Mouse (Mus musculus) heart, embryonic 10.5 days (tissue): Measurements from ENCODE around the gene Timp1. TPM values are rescaled to one million over a fixed set of nuclear protein-coding genes. Genes with fewer than 3 reads are reported as not detected.

ENCODE experiments used
- DNase-seq: peaks from one replicate; pipeline ENCODE4 v3.0.0-alpha.2; 2017; ENCODE audit warnings: low spot score
- H3K27ac ChIP-seq: fragments of 300-500 bp; sonication (generic); 2 replicates; pipeline ENCODE4 v1.5.1; 2016; ENCODE audit warnings: mild to moderate bottlenecking
- H3K27me3 ChIP-seq: fragments of 300-500 bp; sonication (generic); 2 replicates; pipeline ENCODE4 v1.6.1; 2016; ENCODE audit warnings: mild to moderate bottlenecking; ENCODE audit not compliant: poor library complexity, insufficient read depth, severe bottlenecking
- H3K36me3 ChIP-seq: fragments of 300-500 bp; sonication (generic); 2 replicates; pipeline ENCODE4 v1.6.1; 2016; ENCODE audit warnings: mild to moderate bottlenecking, moderate library complexity
- H3K4me1 ChIP-seq: fragments of 300-500 bp; sonication (generic); 2 replicates; pipeline ENCODE4 v1.6.1; 2016; ENCODE audit warnings: mild to moderate bottlenecking
- H3K4me3 ChIP-seq: fragments of 300-500 bp; sonication (generic); 2 replicates; pipeline ENCODE4 v1.5.1; 2016; ENCODE audit warnings: mild to moderate bottlenecking, moderate library complexity
- H3K9me3 ChIP-seq: fragments of 300-500 bp; sonication (generic); 2 replicates; pipeline ENCODE4 v1.6.1; 2016; ENCODE audit warnings: mild to moderate bottlenecking, moderate library complexity
- WGBS: fragments of 180-500 bp; shearing (Covaris S2); methylation state at CpG from one replicate; pipeline ENCODE4 v1.1.7; 2016; 5-methylcytosine and 5-hydroxymethylcytosine counted together
- microRNA-seq: library from miRNA; unstranded; fragments of <30 nt; microRNA quantifications from one replicate; pipeline ENCODE4, GENCODE M21; 2017
- polyA plus RNA-seq: library from polyadenylated mRNA; unstranded; fragments of >200 nt; fragmentation: Nextera tagmentation; extraction: Ambion mirVana; gene quantifications from 2 replicates; pipeline ENCODE4 v1.2.1, GENCODE M21; 2016

Gene Timp1
- polyA plus RNA-seq, 1 experiment from 2014 or later, result 24.2 TPM

GRCm38 (mm10) chrX:20872928-20873500, 3.0 kb downstream of the Timp1 start:
- WGBS, result 34% methylated on average over 11 of the region's 11 CpGs
- Histone ChIP-seq H3K27ac (no peak overlapping the region), H3K9me3 (no peaks in the 10 kb centered on the region), H3K27me3 (no peaks in the 10 kb centered on the region), H3K4me3 (no peak overlapping the region), H3K4me1 (no peaks in the 10 kb centered on the region), H3K36me3 (no peaks in the 10 kb centered on the region)
- DNase-seq, result no peak

- Histone ChIP-seq H3K36me3 (no peaks in the 10 kb centered on the region), H3K4me3 (no peak overlapping the region), H3K27ac (no peak overlapping the region), H3K9me3 (no peaks in the 10 kb centered on the region), H3K4me1 (no peaks in the 10 kb centered on the region), H3K27me3 (no peaks in the 10 kb centered on the region)
- 63% methylated on average over 3 of the region's 3 CpGs for WGBS
- DNase-seq, result no peak
Measured at GRCm38 (mm10) chrX:20875241-20875640, 5.3 kb downstream of the Timp1 start.

GRCm38 (mm10) chrX:20910074-20910473, 40.1 kb downstream of the Timp1 start:
- Histone ChIP-seq H3K27ac (no peak overlapping the region), H3K9me3 (no peaks in the 10 kb centered on the region), H3K36me3 (no peaks in the 10 kb centered on the region), H3K27me3 (no peaks in the 10 kb centered on the region), H3K4me3 (no peak overlapping the region), H3K4me1 (no peaks in the 10 kb centered on the region)
- 30% methylated on average over 3 of the region's 3 CpGs for WGBS
- no peak for DNase-seq

- WGBS, result 77% methylated on average over 6 of the region's 6 CpGs
- Histone ChIP-seq H3K9me3 (no peaks in the 10 kb centered on the region), H3K27ac (no peak overlapping the region), H3K36me3 (no peaks in the 10 kb centered on the region), H3K27me3 (no peaks in the 10 kb centered on the region), H3K4me1 (no peaks in the 10 kb centered on the region), H3K4me3 (no peak overlapping the region)
- DNase-seq, result no peak
Measured at GRCm38 (mm10) chrX:20913726-20914125, 43.8 kb downstream of the Timp1 start.

GRCm38 (mm10) chrX:20915075-20915474, 45.1 kb downstream of the Timp1 start:
- no peaks in the 10 kb centered on the region for H3K9me3 ChIP-seq
- no peak for DNase-seq
- H3K27me3 ChIP-seq, result peaks cover 5% of the 10 kb centered on the region; the same call in 1 of the 2 replicates
- no peak overlapping the region for H3K27ac ChIP-seq
- no peaks in the 10 kb centered on the region for H3K36me3 ChIP-seq
- peaks cover under 1% of the 10 kb centered on the region; the same call in 1 of the 2 replicates for H3K4me1 ChIP-seq
- no peak overlapping the region for H3K4me3 ChIP-seq

- no peaks in the 10 kb centered on the region for H3K9me3 ChIP-seq
- H3K27me3 ChIP-seq, result peaks cover 18% of the 10 kb centered on the region; the same call in 1 of the 2 replicates
- H3K27ac ChIP-seq, result no peak overlapping the region
- DNase-seq, result no peak
- peaks cover 7% of the 10 kb centered on the region for H3K4me1 ChIP-seq
- peak overlapping the region; percentile 55 for H3K4me3 ChIP-seq
- no peaks in the 10 kb centered on the region for H3K36me3 ChIP-seq
- WGBS, result 11% methylated on average over 49 of the region's 49 CpGs
Measured at GRCm38 (mm10) chrX:20920249-20920843, 50.4 kb downstream of the Timp1 start.

GRCm38 (mm10) chrX:20920844-20921364, 50.9 kb downstream of the Timp1 start, which contains the start of gene Syn1:
Syn1 (minus strand) TSS chrX:20921004.
- H3K27ac ChIP-seq, result no peak within 1 kb of the TSS
- H3K36me3 ChIP-seq, result no peaks in the 10 kb centered on the region
- no peaks in the 10 kb centered on the region for H3K9me3 ChIP-seq
- peak within 1 kb of the TSS; percentile 55 for H3K4me3 ChIP-seq
- H3K4me1 ChIP-seq, result peaks cover 7% of the 10 kb centered on the region
- peak; percentile 86 for DNase-seq
- 9% methylated on average over 44 of the region's 44 CpGs for WGBS
- H3K27me3 ChIP-seq, result peaks cover 18% of the 10 kb centered on the region; the same call in 1 of the 2 replicates

GRCm38 (mm10) chrX:20921366-20921765, 51.4 kb downstream of the Timp1 start:
- Histone ChIP-seq H3K36me3 (no peaks in the 10 kb centered on the region), H3K27me3 (peaks cover 18% of the 10 kb centered on the region; the same call in 1 of the 2 replicates), H3K4me1 (peaks cover 7% of the 10 kb centered on the region), H3K9me3 (no peaks in the 10 kb centered on the region), H3K4me3 (peak overlapping the region; percentile 55), H3K27ac (no peak overlapping the region)
- DNase-seq, result no peak
- 37% methylated on average over 5 of the region's 5 CpGs for WGBS

- Histone ChIP-seq H3K27ac (no peak overlapping the region), H3K36me3 (peaks cover 12% of the 10 kb centered on the region; the same call in 1 of the 2 replicates), H3K27me3 (peaks cover 18% of the 10 kb centered on the region; the same call in 1 of the 2 replicates), H3K4me1 (peaks cover 7% of the 10 kb centered on the region), H3K4me3 (no peak overlapping the region), H3K9me3 (no peaks in the 10 kb centered on the region)
- WGBS, result 64% methylated on average over 1 of the region's 1 CpGs
- DNase-seq, result no peak
Measured at GRCm38 (mm10) chrX:20923506-20923905, 53.5 kb downstream of the Timp1 start.

Small RNAs within 50 kb of the gene (microRNA-seq; reads per million reads assigned to microRNA genes)
- gene Gm24824 (not detected), gene Mir5617 (not detected)

Other genes starting within 250 kb of the Timp1 start
- 202 and 218 TPM in 2 replicates for gene Uba1, start 211.8 kb upstream of the Timp1 start, polyA plus RNA-seq
- 121 and 130 TPM in 2 replicates for gene Cdk16, start 182.2 kb upstream of the Timp1 start, polyA plus RNA-seq
- gene Usp11, start 166.3 kb upstream of the Timp1 start, polyA plus RNA-seq, result 51.2 and 56.8 TPM in 2 replicates
- 117 and 128 TPM in 2 replicates for gene Araf, start 72.4 kb upstream of the Timp1 start, polyA plus RNA-seq
- 0.07 and 0.39 TPM in 2 replicates for gene Syn1, start 50.8 kb downstream of the Timp1 start, polyA plus RNA-seq
- gene Cfp, start 61.4 kb downstream of the Timp1 start, polyA plus RNA-seq, result 2.0 and 3.0 TPM in 2 replicates
- 12.7 and 13.3 TPM in 2 replicates for gene Elk1, start 80.4 kb downstream of the Timp1 start, polyA plus RNA-seq
- gene Uxt, start 91.9 kb downstream of the Timp1 start, polyA plus RNA-seq, result 63.1 and 65.5 TPM in 2 replicates
- 3.4 and 3.8 TPM in 2 replicates for gene Zfp182, start 192.2 kb downstream of the Timp1 start, polyA plus RNA-seq
- gene Spaca5, start 198.2 kb downstream of the Timp1 start, polyA plus RNA-seq, result not detected in 2 replicates
- gene Zfp300, start 219.4 kb downstream of the Timp1 start, polyA plus RNA-seq, result 0.80 and 1.0 TPM in 2 replicates
- gene Ssxa1, start 245.7 kb downstream of the Timp1 start, polyA plus RNA-seq, result not detected in 2 replicates